Mouse (Mus musculus): ENCODE data around the gene Olfr1277. TPM values are rescaled to one million over a fixed set of nuclear protein-coding genes. Genes with fewer than 3 reads are reported as not detected.

Gene Olfr1277
- polyA plus RNA-seq, 1 experiment from 2014 or later: not detected

DNA sequence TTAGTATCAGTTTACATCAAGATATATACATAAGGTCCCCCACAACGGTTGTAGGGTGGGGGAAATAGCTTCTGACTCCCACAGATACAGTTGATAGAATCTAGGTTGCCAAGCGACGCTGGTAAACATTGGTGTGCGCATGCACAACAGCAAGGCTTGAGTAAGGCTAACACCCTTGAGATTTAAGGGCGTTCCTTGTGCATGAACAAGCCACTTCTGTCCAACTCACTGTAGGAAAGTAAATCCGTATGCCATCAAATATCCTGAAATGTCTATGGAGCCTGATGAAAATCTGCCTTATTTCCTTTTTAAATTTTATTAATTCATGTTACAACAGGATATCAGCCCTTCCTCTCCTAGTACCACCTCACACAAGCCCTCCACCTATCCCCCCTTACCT, 44.4 kb downstream of the Olfr1277 start, which contains the start of gene 4930430A15Rik:
Gene 4930430A15Rik, minus strand, starts transcription at position 101 of the 400 bp plus-strand sequence.
- ATAC-seq (replicated peaks; ENCODE audit: low FRiP score, low read depth): no peak
- Histone ChIP-seq H3K4me1 (replicated peaks; ENCODE audit: insufficient read depth, low read length) (no peaks in the 10 kb centered on the region), H3K27me3 (ENCODE audit: insufficient read depth, low read length) (no peaks in the 10 kb centered on the region), H3K36me3 (ENCODE audit: insufficient read depth, low read length) (no peaks in the 10 kb centered on the region), H3K4me3 (replicated peaks; ENCODE audit: low read depth, low read length) (no peak within 1 kb of the TSS), H3K9me3 (replicated peaks; ENCODE audit: low read length) (no peaks in the 10 kb centered on the region), H3K27ac (no peak within 1 kb of the TSS), H3K9ac (ENCODE audit: low read depth, low read length) (no peak within 1 kb of the TSS), H3K4me2 (ENCODE audit: low read length) (no peak within 1 kb of the TSS)
- DNase-seq (ENCODE audit: low spot score): no peak
- 81% methylated on average over 6 of the region's 6 CpGs for WGBS
- TF ChIP-seq CTCF (IDR thresholded peaks at IDR 0.05; ENCODE audit: low read depth): no peak

Other genes starting within 250 kb of the Olfr1277 start
- gene Gm13941, start 168.1 kb downstream of the Olfr1277 start, polyA plus RNA-seq (2015; fragmentation: Nextera tagmentation; extraction: Ambion mirVana): not detected in 2 replicates
- not detected in 2 replicates for gene Gm15130, start 121.2 kb downstream of the Olfr1277 start, polyA plus RNA-seq (2015; fragmentation: Nextera tagmentation; extraction: Ambion mirVana)
- not detected in 2 replicates for gene 4930430A15Rik, start 44.5 kb downstream of the Olfr1277 start, polyA plus RNA-seq (2015; fragmentation: Nextera tagmentation; extraction: Ambion mirVana)
- not detected in 2 replicates for gene Olfr1275, start 38.8 kb downstream of the Olfr1277 start, polyA plus RNA-seq (2015; fragmentation: Nextera tagmentation; extraction: Ambion mirVana)
- not detected in 2 replicates for gene Olfr1276, start 19.6 kb downstream of the Olfr1277 start, polyA plus RNA-seq (2015; fragmentation: Nextera tagmentation; extraction: Ambion mirVana)
- gene Olfr1278, start 16.0 kb upstream of the Olfr1277 start, polyA plus RNA-seq (2015; fragmentation: Nextera tagmentation; extraction: Ambion mirVana): not detected in 2 replicates
- not detected in 2 replicates for gene Olfr1279, start 26.5 kb upstream of the Olfr1277 start, polyA plus RNA-seq (2015; fragmentation: Nextera tagmentation; extraction: Ambion mirVana)
- not detected in 2 replicates for gene Olfr1280, start 39.9 kb upstream of the Olfr1277 start, polyA plus RNA-seq (2015; fragmentation: Nextera tagmentation; extraction: Ambion mirVana)
- gene Olfr1281, start 52.4 kb upstream of the Olfr1277 start, polyA plus RNA-seq (2015; fragmentation: Nextera tagmentation; extraction: Ambion mirVana): not detected in 2 replicates
- not detected in 2 replicates for gene Olfr1282, start 62.0 kb upstream of the Olfr1277 start, polyA plus RNA-seq (2015; fragmentation: Nextera tagmentation; extraction: Ambion mirVana)
- gene Olfr1283, start 92.7 kb upstream of the Olfr1277 start, polyA plus RNA-seq (2015; fragmentation: Nextera tagmentation; extraction: Ambion mirVana): not detected in 2 replicates
- not detected in 2 replicates for gene Olfr1284, start 101.4 kb upstream of the Olfr1277 start, polyA plus RNA-seq (2015; fragmentation: Nextera tagmentation; extraction: Ambion mirVana)
- not detected in 2 replicates for gene Olfr1286, start 149.0 kb upstream of the Olfr1277 start, polyA plus RNA-seq (2015; fragmentation: Nextera tagmentation; extraction: Ambion mirVana)
- not detected in 2 replicates for gene Olfr1287, start 175.0 kb upstream of the Olfr1277 start, polyA plus RNA-seq (2015; fragmentation: Nextera tagmentation; extraction: Ambion mirVana)
- gene Olfr1288, start 200.0 kb upstream of the Olfr1277 start, polyA plus RNA-seq (2015; fragmentation: Nextera tagmentation; extraction: Ambion mirVana): not detected in 2 replicates
- not detected in 2 replicates for gene Olfr1289, start 206.7 kb upstream of the Olfr1277 start, polyA plus RNA-seq (2015; fragmentation: Nextera tagmentation; extraction: Ambion mirVana)
- not detected in 2 replicates for gene Olfr1290, start 219.7 kb upstream of the Olfr1277 start, polyA plus RNA-seq (2015; fragmentation: Nextera tagmentation; extraction: Ambion mirVana)
- gene Olfr1291-ps1, start 223.1 kb upstream of the Olfr1277 start, polyA plus RNA-seq (2015; fragmentation: Nextera tagmentation; extraction: Ambion mirVana): not detected in 2 replicates

Measured in kidney, postnatal 0 days (tissue).